Mouse (Mus musculus): ENCODE data around the gene Fgd2. TPM values are rescaled to one million over a fixed set of nuclear protein-coding genes. Genes with fewer than 3 reads are reported as not detected.

Fgd2 gene
- polyA plus RNA-seq, 1 experiment from 2014 or later: 4.2 TPM

DNA sequence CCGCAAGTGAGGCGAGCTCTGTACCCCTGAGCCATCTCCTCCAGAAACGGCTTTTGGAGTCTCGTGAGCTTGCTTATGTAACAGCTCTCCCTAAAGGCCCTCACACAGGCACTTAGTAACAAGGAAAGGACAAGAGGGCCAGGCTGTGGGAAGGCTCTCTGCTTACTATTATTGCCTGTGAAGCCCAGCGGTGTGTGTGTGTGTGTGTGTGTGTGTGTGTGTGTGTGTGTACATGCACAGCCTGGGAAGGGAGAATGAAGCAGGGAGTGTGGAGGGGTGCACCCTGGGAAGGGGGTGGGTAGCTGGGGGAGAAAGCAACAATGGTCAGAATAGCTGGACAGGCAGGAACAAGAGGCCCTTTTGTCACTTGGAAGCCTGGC is 5.3 kb upstream of the Fgd2 start:
- peak overlapping the region; percentile 77 for H3K9ac ChIP-seq
- peak overlapping the region; percentile 63 for H3K4me2 ChIP-seq
- H3K27me3 ChIP-seq: no peaks in the 10 kb centered on the region
- peak overlapping the region; percentile 99 for H3K27ac ChIP-seq (replicated peaks)
- H3K36me3 ChIP-seq: no peaks in the 10 kb centered on the region
- 23% methylated on average over 5 of the region's 5 CpGs for WGBS
- peak; percentile 32 for ATAC-seq (ENCODE audit: low read depth)
- peaks cover 36% of the 10 kb centered on the region for H3K4me1 ChIP-seq (replicated peaks)
- no peak overlapping the region for H3K4me3 ChIP-seq
- H3K9me3 ChIP-seq: no peaks in the 10 kb centered on the region

DNA sequence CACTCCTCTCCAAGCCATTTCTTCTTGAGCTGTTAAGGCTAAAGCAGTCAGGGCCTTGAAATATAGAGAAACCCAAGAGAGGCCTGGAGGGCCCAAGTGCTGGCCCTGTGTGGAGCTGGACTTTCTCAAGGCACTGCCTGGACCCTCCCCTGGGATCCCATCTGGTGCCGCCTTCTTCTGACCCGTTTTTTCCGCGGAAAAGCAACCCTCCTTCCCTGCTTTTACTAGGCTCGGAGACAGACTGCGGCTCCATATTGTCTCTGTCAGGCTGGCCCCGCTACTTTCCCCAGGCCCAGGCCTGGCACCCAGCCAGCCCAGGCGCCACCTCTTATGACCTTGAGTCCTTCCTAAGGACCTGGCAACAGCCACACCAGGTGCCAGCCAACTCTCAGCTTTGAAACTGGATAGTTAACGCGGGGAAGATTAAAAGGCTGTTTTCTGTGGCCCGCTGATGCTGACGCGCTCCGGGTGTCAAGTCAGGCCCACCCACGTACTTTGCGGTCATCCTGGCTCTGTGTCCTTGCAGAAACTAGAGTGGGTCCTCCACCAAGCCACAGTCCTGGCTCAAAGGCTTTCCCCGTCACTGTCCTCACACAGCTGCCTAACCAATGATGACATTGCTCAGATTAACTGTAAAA is 4.8 kb upstream of the Fgd2 start:
- Histone ChIP-seq H3K4me1 (replicated peaks) (peaks cover 36% of the 10 kb centered on the region), H3K27ac (replicated peaks) (peak overlapping the region; percentile 99), H3K9ac (peak overlapping the region; percentile 77), H3K4me3 (peak overlapping the region; percentile 34), H3K27me3 (no peaks in the 10 kb centered on the region), H3K4me2 (peak overlapping the region; percentile 63), H3K36me3 (no peaks in the 10 kb centered on the region), H3K9me3 (no peaks in the 10 kb centered on the region)
- peak; percentile 51 for ATAC-seq (ENCODE audit: low read depth)
- 6% methylated on average over 17 of the region's 17 CpGs for whole genome bisulfite sequencing

DNA sequence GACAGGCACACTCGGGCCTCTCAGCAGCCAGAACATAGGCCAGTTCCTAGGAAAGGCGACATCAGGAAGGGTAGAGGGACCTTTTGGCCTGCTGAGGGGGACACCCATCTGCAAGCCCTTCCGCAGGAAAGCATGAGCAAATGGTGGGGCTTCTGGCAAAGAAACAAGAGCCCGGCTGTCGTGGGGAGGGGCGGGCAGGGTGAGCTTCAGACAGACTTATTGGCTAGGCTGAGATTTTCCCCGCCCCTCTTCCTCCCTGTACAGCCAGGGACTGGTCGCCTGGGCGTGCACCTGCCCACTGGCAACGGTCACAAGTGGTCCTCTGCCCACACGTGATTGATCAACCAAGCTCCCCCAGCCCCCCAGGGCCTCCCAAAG is 4.2 kb upstream of the Fgd2 start:
- H3K27ac ChIP-seq (replicated peaks): peak overlapping the region; percentile 99
- H3K9me3 ChIP-seq: no peaks in the 10 kb centered on the region
- H3K4me3 ChIP-seq: peak overlapping the region; percentile 34
- whole genome bisulfite sequencing: 2% methylated on average over 11 of the region's 11 CpGs
- peak overlapping the region; percentile 63 for H3K4me2 ChIP-seq
- H3K9ac ChIP-seq: peak overlapping the region; percentile 77
- H3K27me3 ChIP-seq: no peaks in the 10 kb centered on the region
- H3K36me3 ChIP-seq: no peaks in the 10 kb centered on the region
- peaks cover 36% of the 10 kb centered on the region for H3K4me1 ChIP-seq (replicated peaks)
- peak; percentile 96 for ATAC-seq (ENCODE audit: low read depth)

DNA sequence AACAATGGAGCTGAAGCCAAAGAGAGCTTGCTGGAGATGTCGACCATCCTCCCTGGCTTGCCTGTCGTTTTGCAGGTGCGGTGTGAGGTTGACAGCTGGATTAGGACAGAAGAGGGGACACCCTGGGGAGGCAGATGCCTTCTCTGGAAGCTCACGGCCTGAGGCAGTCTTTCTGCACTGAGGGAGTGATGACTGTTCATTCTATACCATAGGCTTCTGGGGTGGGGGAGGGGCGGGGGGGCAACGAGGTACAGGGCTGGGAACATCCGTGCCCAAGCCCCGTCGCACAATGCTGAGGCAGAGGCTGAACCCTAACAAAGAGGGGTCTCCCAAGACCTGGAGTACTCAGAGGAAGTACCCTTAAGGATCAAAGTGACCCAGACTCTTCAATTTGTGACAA is 3.8 kb upstream of the Fgd2 start:
- no peaks in the 10 kb centered on the region for H3K36me3 ChIP-seq
- H3K4me2 ChIP-seq: peak overlapping the region; percentile 63
- no peaks in the 10 kb centered on the region for H3K9me3 ChIP-seq
- peak overlapping the region; percentile 34 for H3K4me3 ChIP-seq
- 3% methylated on average over 9 of the region's 9 CpGs for WGBS
- peak overlapping the region; percentile 77 for H3K9ac ChIP-seq
- peaks cover 36% of the 10 kb centered on the region for H3K4me1 ChIP-seq (replicated peaks)
- ATAC-seq (ENCODE audit: low read depth): peak; percentile 65
- H3K27me3 ChIP-seq: no peaks in the 10 kb centered on the region
- H3K27ac ChIP-seq (replicated peaks): peak overlapping the region; percentile 99

DNA sequence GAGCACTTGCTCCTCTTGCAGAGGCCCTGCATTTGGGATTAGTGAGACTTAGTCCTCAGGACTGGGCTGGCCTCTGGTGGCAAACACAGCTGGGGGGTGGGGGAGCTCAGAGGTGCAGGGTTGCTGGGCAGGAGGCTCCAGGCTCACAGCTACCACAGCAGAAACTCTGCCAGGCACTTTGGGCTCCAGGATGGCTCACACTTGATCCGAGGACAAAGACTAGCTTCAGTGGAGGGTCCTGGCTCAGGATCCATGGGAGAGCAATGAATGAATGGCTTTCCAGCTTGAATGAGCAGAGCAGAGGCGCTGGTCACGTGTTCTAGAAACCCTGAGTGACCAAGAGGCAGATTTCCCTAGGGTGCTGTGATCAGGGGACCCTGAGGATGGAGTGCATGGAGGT is 1.8 kb upstream of the Fgd2 start:
- H3K4me1 ChIP-seq (replicated peaks): peaks cover 36% of the 10 kb centered on the region
- no peak overlapping the region for H3K4me2 ChIP-seq
- H3K9me3 ChIP-seq: no peaks in the 10 kb centered on the region
- no peak for ATAC-seq (ENCODE audit: low read depth)
- no peak overlapping the region for H3K4me3 ChIP-seq
- no peak overlapping the region; the same call in 1 of the 2 replicates for H3K9ac ChIP-seq
- H3K27ac ChIP-seq (replicated peaks): no peak overlapping the region; the same call in 1 of the 2 replicates
- no peaks in the 10 kb centered on the region for H3K36me3 ChIP-seq
- WGBS: 66% methylated on average over 3 of the region's 3 CpGs
- H3K27me3 ChIP-seq: no peaks in the 10 kb centered on the region

DNA sequence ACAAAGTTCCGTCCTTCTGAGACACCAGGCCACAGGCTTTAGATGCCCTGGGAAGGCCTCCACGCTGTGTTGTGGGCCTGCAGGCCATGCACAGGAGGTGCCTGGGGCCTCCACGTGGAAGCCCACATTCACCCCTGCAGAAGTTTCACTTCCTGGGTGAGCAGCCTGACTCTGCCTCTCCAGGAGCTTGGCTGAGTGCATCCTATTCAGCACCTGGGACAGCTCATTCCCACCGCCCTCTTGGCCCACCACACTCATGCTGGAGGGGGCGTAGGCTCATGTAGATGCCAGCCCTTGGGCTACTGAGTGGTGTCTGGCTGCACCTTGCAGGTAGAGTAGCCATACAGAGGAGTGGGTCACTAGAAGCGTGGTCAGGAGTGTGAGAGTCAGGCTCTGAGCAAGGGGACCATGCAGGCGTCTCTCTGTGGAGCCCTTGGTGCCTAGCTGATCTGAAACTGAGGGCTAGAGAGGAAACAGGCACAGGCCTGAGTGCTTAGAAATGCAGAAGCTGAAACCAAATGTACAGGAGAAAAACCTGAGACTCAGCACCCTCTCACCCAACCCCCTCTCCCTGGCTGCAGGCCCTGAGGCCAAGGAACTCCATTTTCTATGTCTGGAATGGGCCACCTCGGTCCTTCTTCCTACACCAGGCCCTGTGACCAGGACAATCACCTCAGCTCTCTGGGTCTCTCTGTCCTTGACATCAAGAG is 1.4 kb downstream of the Fgd2 start:
- 56% methylated on average over 8 of the region's 8 CpGs for WGBS
- Histone ChIP-seq H3K27ac (replicated peaks) (no peak overlapping the region), H3K9me3 (no peaks in the 10 kb centered on the region), H3K9ac (no peak overlapping the region), H3K4me1 (replicated peaks) (peaks cover 10% of the 10 kb centered on the region), H3K4me3 (no peak overlapping the region), H3K27me3 (no peaks in the 10 kb centered on the region), H3K36me3 (no peaks in the 10 kb centered on the region), H3K4me2 (no peak overlapping the region)
- no peak for ATAC-seq (ENCODE audit: low read depth)

DNA sequence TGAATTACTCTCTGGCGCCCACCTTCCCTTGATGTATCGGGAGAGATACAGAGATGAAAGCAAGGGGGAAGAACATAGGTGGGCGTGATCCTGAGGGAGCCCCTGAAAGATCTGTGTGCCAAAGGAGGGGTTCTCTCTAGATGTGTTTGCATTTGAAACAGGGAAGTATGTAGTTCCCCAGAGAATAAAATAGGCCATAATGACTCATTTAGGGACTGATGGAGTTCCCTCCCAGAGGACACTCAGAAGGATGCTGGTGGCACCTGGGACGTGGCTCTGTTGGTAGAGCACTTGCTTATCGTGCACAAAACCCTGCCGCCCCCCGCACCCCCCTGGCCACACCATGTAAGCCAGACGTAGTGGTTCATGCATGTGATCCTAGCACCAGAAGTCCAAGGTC is 2.4 kb downstream of the Fgd2 start:
- Histone ChIP-seq H3K4me1 (replicated peaks) (peaks cover 3% of the 10 kb centered on the region; the same call in 1 of the 2 replicates), H3K27me3 (no peaks in the 10 kb centered on the region), H3K36me3 (no peaks in the 10 kb centered on the region), H3K27ac (replicated peaks) (no peak overlapping the region), H3K9me3 (no peaks in the 10 kb centered on the region), H3K9ac (no peak overlapping the region), H3K4me3 (no peak overlapping the region), H3K4me2 (no peak overlapping the region)
- no peak for ATAC-seq (ENCODE audit: low read depth)
- WGBS: 75% methylated on average over 8 of the region's 8 CpGs

DNA sequence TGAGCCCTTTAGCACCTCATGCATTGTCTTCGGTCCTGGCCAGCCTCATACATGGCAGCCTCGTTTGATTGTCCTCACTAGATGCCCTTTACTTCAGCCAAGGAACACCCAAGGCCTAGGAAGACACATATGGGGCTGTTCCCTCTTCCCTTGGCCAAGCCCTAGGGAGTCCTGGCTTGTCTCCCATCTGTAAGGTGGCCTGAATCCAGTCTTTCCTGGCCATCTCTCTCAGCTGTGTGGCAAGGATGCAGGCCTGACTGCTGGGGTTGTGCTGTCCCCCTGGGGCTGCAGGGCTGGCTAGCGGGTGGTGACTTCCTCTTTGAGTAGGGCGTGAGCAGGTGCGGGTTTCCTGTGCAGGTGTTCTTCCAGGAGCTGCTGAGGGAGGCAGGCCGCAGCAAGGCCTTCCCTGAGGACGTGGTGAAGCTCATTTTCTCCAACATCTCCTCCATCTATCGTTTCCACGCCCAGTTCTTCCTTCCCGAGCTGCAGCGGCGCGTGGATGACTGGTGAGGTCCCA is 4.4 kb downstream of the Fgd2 start:
- Histone ChIP-seq H3K9ac (no peak overlapping the region), H3K27me3 (no peaks in the 10 kb centered on the region), H3K9me3 (no peaks in the 10 kb centered on the region), H3K27ac (replicated peaks) (no peak overlapping the region), H3K4me3 (no peak overlapping the region), H3K4me1 (replicated peaks) (no peaks in the 10 kb centered on the region; the same call in 1 of the 2 replicates), H3K4me2 (no peak overlapping the region), H3K36me3 (no peaks in the 10 kb centered on the region)
- no peak for ATAC-seq (ENCODE audit: low read depth)
- 90% methylated on average over 13 of the region's 13 CpGs for WGBS

DNA sequence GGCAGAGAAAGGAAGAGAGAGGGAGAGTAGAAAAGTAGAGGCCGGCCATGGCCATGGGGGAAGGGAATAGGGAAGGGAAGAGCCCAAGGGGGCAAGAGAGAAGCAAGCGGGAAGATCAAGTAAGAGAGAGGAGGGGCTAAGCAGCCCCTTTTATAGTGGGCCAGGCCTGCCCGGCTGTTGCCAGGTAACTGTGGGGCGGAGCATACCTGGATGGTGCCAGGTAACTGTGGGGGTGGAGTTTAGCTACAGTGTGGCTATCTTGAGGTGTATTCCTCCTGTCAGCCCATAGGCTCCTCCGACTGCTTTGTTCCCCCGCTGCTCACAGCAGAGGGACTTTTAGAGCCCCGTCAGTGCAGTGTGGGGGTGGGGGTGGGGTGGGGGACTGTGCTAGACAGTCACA is 8.0 kb downstream of the Fgd2 start:
- no peak overlapping the region for H3K27ac ChIP-seq (replicated peaks)
- no peaks in the 10 kb centered on the region for H3K9me3 ChIP-seq
- H3K36me3 ChIP-seq: no peaks in the 10 kb centered on the region
- WGBS: 13% methylated on average over 7 of the region's 7 CpGs
- no peak overlapping the region for H3K9ac ChIP-seq
- no peak overlapping the region for H3K4me3 ChIP-seq
- no peaks in the 10 kb centered on the region for H3K27me3 ChIP-seq
- no peak overlapping the region for H3K4me2 ChIP-seq
- H3K4me1 ChIP-seq (replicated peaks): no peaks in the 10 kb centered on the region; the same call in 1 of the 2 replicates
- ATAC-seq (ENCODE audit: low read depth): no peak

DNA sequence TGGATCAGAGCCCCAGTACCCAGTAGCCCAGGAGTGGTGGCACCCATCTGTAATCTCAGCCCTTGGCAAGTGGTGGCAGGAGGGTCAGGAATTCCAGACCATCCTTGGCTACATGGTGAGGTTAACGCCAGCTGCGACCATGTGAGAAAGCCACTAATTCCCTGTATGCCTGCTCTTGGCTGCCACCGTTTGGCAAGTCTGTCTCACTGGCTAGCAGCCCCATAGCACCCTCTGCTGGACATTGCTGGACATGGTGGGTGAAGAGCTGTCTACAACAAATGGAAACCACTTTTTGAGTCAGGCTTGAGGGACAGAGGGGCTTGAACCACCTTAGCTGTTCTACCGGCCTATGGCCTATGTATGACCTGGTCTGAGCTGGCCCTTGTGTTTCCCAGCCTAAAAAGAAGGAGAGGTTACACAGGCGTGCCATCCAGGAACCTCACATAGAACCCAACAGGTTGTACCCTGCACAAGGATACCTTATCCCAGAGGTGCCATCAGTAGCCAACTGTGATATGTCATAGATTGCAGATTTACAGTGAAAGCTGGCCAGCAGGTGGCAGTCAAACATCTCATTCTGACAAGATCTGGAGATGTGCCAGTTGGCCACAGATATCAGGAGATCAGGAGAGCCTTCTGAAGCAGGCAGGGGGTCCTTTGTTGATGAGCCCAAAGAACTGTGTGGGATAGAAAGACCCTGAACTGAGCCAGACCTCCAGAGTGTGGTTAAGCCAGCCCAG is 10.4 kb downstream of the Fgd2 start:
- no peak overlapping the region for H3K4me2 ChIP-seq
- no peak overlapping the region for H3K4me3 ChIP-seq
- 0 out of 2 replicates have a peak overlapping the region, but pooled peaks have one; percentile 0 for H3K9ac ChIP-seq
- WGBS: 7% methylated on average over 5 of the region's 5 CpGs
- peak; percentile 76 for ATAC-seq (ENCODE audit: low read depth)
- H3K27me3 ChIP-seq: no peaks in the 10 kb centered on the region
- no peak overlapping the region for H3K27ac ChIP-seq (replicated peaks)
- H3K9me3 ChIP-seq: no peaks in the 10 kb centered on the region
- no peaks in the 10 kb centered on the region; the same call in 1 of the 2 replicates for H3K4me1 ChIP-seq (replicated peaks)
- no peaks in the 10 kb centered on the region for H3K36me3 ChIP-seq

DNA sequence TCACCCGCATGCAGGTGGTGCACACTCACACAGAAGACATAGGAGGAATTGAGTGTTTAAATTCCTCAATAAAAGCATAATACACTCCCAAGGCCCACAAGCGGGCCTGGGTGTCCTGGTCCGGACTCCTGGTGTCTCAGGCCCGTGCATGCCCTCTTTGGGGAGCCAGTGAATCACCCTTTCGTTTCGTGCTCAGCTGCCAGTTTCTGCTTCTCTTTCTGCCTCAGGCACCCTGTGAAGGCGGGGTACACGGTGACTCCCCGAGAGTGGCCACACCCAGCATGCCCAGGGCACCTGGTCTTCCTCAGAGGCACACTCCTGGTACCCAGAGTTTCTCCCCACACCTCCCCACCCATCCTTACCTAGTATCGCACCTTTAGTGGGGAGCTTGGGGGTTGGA is 15.2 kb downstream of the Fgd2 start:
- Histone ChIP-seq H3K9me3 (no peaks in the 10 kb centered on the region), H3K27ac (replicated peaks) (no peak overlapping the region), H3K4me1 (replicated peaks) (no peaks in the 10 kb centered on the region), H3K4me3 (no peak overlapping the region), H3K36me3 (no peaks in the 10 kb centered on the region), H3K27me3 (no peaks in the 10 kb centered on the region), H3K9ac (no peak overlapping the region), H3K4me2 (no peak overlapping the region)
- WGBS: 78% methylated on average over 10 of the region's 10 CpGs
- ATAC-seq (ENCODE audit: low read depth): no peak

DNA sequence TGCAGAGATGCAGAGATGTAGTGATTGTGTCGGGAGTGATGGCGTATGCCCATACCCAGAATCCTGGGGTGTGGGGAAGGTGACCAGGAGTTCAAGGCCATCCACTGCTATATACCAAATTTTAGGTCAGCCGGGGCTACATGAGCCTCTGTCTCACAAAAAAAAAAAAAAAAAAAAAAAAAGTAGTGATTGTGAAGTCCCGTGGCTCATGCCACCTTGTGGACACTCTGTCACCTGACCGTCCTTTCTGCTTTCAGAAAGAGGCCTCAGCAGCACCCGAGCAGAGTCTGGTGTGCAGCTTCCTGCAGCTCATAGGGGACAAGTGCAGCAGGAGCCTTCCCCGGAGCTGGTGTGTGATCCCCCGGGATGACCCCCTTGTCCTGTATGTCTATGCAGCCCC is 17.3 kb downstream of the Fgd2 start:
- Histone ChIP-seq H3K4me2 (no peak overlapping the region), H3K36me3 (no peaks in the 10 kb centered on the region), H3K4me1 (replicated peaks) (no peaks in the 10 kb centered on the region; the same call in 1 of the 2 replicates), H3K9ac (no peak overlapping the region), H3K27me3 (no peaks in the 10 kb centered on the region), H3K9me3 (no peaks in the 10 kb centered on the region), H3K27ac (replicated peaks) (no peak overlapping the region), H3K4me3 (no peak overlapping the region)
- ATAC-seq (ENCODE audit: low read depth): no peak
- 73% methylated on average over 8 of the region's 8 CpGs for WGBS
